Mouse (Mus musculus): ENCODE results near the gene Zmiz1.

DNA sequence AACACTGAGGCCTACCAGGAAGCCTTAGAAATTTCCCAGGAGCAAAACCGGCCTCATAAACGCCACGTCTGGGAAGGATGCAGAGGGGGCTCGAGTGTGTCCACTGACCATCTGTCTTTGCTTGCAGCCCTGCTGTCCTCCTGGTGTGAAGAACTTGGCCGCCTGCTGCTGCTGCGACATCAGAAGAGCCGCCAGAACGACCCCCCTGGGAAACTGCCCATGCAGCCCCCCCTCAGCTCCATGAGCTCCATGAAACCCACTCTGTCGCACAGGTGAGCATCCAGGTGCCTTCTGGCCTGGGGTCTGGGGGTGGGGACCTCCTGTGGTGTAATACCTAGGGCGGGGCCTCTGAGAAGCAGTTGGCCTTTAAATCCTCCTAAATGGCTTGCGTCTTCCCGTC, 176.8 kb downstream of the Zmiz1 start:
- TF ChIP-seq CTCF (IDR thresholded peaks at IDR 0.05) (no peak), EP300 (IDR thresholded peaks at IDR 0.05) (no peak)
